In the genomic region with DNA sequence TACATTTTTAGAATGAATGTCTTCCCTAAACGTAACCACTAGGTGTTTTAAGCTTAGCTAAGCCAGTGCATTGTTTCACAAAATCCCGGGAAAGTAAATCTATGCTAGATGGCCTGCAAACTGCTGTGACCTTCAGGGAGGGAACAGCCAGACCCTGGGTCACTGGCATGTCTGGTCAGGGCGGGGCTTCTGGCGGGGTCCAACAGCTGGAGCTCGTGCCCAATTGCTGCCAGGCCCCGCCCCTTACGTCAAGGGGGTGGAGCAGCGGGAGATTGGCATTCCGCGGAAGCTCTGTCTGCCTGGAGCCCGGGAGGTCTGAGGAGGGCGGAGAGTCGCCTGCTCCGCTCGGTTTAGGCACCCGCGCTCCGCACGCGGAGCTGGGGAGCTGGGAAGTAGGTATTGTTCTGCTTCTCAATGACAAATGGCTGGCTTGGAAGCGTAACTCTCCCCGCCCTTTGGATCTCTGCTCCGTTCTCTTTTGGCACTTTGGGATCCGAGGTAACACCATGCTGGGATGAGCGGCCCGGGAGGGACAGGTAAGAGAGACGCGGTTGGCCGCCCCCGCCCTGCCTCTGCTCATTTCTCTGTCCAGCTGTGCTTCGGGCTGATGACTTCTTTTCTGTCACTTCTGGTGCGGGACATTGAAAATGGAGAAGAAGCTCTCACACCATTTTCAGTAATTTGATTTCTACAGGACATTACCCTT, we compare ENCODE assay signal across 8 mouse cellular contexts. TPM values are rescaled to one million over a fixed set of nuclear protein-coding genes. Genes with fewer than 3 reads are reported as not detected.
DNase-seq lines count a peak whose midpoint lies in the region; ATAC-seq lines count a peak whose summit lies in the region.

No protein-coding gene starts in this region.

- peak; percentile 91 for DNase-seq in adipocyte (ENCODE audit: low spot score)
- DNase-seq in embryo, embryonic 10 days (ENCODE audit: low spot score), result peak; percentile 95
- DNase-seq in gastrocnemius, postnatal 10 days, result peak; percentile 91
- peak; percentile 95 for DNase-seq in induced T-regulatory cell, adult 2 months (ENCODE audit: low read depth)
- DNase-seq in left cerebral cortex, adult 9 months (ENCODE audit: low spot score in 2 of 2), result peak; percentile 65 to 81
- DNase-seq in right cerebral cortex, postnatal 14 days, result peak; percentile 73
- DNase-seq in urinary bladder, postnatal 36 days (ENCODE audit: low spot score in 2 of 2), result peak; percentile 89 to 93

- peak; percentile 95 for ATAC-seq in megakaryocyte progenitor cell, adult 5-6 weeks (replicated peaks; ENCODE audit: poor library complexity)

RNA-seq across cellular contexts. Expression of a gene that starts 35.2 kb away (rescaled TPM):
- total RNA-seq in gastrocnemius, postnatal 10 days (2021), result 10 to 100 TPM; 36.7 to 38.6 TPM
- total RNA-seq in megakaryocyte progenitor cell, adult 5-6 weeks (2015), result 124 and 140 TPM in 2 replicates
- 72.1 and 74.5 TPM in 2 replicates for total RNA-seq in megakaryocyte progenitor cell, adult 5-6 weeks (2017)

Comparison
In these comparisons a context has a peak if more than half of its experiments do, and no peak if none do; other contexts are left out.
1. Peak in every context shown above with its lines: DNase-seq and ATAC-seq.